Mouse (Mus musculus): ENCODE results near the gene Itfg2. TPM values are rescaled to one million over a fixed set of nuclear protein-coding genes. Genes with fewer than 3 reads are reported as not detected.

Gene Itfg2
- polyA plus RNA-seq (2016; fragmentation: Nextera tagmentation; extraction: Ambion mirVana) = 40.0 and 41.5 TPM in 2 replicates

DNA sequence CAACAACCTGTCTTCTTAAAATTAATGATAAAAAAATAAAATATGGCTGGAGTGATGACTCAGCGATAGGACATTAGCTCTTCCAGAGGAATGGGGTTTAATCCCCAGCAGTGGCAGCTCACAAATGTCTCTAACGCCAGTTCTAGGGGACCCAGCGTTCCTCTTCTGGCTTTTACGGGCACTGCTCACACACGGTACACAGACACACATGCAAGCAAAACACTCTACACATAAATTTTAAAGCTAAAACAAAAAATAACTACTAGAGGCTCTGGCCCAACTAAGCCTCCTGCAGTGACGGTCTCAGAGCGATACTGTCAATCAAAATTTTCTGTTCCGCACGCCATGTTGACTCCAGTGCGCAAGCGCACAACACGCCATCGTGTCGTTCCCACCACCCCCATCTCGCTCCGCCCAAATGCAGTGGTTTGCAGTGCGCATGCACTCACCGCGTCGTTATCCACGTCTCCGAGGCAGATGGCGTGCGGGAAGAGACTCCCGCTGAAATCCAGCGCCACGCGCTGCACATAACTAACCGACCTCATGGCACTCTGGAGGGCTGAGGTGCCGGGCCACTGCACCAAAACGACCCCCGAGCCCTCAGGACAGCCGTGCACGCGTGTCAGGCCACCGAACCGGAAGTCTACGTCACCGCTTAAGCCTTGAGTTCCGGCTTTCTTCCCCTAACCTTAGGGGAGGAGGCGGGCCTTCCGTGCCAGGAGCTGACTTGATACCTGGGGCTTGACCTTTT, at the start of gene Itfg2:
Itfg2 (minus strand) TSS at position 663 of the 751 bp plus-strand sequence.
- peak; percentile 94 for DNase-seq (ENCODE audit: extremely low spot score, low spot score)
- H3K36me3 ChIP-seq (replicated peaks) = peaks cover 46% of the 10 kb centered on the region
- H3K9me3 ChIP-seq = no peaks in the 10 kb centered on the region
- H3K4me1 ChIP-seq = peaks cover 10% of the 10 kb centered on the region
- peak within 1 kb of the TSS; percentile 99 for H3K27ac ChIP-seq
- H3K4me3 ChIP-seq = peak within 1 kb of the TSS; percentile 72
- under 1% methylated on average over 42 of the region's 42 CpGs for WGBS
- H3K27me3 ChIP-seq (ENCODE audit: poor library complexity, severe bottlenecking) = no peaks in the 10 kb centered on the region

DNA sequence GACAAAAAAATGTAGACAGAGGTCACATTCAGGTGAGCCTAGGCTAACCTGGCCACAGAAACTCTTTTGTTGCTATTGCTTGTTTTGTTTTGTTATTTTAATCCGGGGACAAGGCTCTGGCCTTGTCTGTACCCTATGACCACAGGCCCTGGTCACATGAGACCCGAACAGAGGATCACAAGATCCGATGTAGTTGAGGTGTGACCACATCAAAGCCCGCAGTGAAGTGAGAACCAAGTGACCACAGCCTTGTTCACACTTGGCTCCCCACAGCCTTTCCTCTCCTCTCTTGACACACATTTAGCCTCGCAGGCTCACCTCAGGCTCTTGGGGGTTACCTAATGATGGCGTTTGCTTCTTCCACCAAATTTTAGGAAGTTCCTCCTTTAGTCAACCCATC, 49.4 kb upstream of the Itfg2 start:
- WGBS = 87% methylated on average over 6 of the region's 6 CpGs
- no peaks in the 10 kb centered on the region for H3K36me3 ChIP-seq (replicated peaks)
- no peak for DNase-seq (ENCODE audit: extremely low spot score, low spot score)
- H3K27ac ChIP-seq = no peak overlapping the region
- H3K9me3 ChIP-seq = peaks cover 3% of the 10 kb centered on the region; the same call in 1 of the 2 replicates
- no peak overlapping the region for H3K4me3 ChIP-seq
- no peaks in the 10 kb centered on the region for H3K4me1 ChIP-seq
- H3K27me3 ChIP-seq (ENCODE audit: poor library complexity, severe bottlenecking) = no peaks in the 10 kb centered on the region

DNA sequence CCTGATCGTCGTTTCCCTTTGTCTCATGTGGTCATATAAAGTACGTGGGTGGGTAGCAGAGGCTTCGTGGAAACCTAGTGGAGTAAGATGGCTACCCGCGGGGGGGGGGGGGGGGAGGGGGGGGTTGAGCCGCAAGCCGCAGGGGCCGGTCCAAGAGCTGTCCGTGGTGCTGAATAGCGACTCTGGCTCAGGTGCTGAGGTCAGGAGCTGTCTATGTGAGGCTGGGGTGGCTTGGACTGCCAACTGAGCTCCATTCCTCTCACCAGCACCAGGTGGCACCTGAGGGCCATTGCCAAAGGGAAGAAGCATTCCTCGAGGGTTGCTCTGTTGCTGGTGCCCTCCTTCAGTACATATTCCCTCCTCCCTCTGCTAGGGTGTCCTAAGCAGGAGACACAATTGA, 44.7 kb upstream of the Itfg2 start:
- Histone ChIP-seq H3K4me1 (peaks cover 14% of the 10 kb centered on the region), H3K4me3 (no peak overlapping the region), H3K27me3 (ENCODE audit: poor library complexity, severe bottlenecking) (no peaks in the 10 kb centered on the region), H3K27ac (no peak overlapping the region), H3K36me3 (replicated peaks) (no peaks in the 10 kb centered on the region), H3K9me3 (no peaks in the 10 kb centered on the region)
- 8% methylated on average over 9 of the region's 12 CpGs for WGBS
- DNase-seq (ENCODE audit: extremely low spot score, low spot score) = peak; percentile 29

DNA sequence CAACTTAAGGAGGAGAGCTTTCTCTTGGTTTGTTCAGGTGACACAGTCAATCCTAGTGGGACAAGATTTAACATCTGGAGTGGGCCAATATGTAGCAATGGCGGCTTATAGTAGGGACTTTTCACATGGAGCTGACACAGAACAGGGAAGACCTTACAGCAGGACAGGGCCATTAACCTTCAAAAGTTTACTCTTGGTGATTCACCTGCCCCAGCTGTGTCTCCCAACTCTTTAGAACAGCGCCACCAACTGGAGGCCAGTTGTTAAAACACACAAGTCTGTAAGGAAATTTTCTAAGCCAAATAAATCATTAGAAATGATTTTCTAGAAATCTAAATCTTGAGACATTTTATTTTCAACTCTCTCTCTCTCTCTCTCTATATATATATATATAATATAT, 42.6 kb upstream of the Itfg2 start:
- Histone ChIP-seq H3K36me3 (replicated peaks) (no peaks in the 10 kb centered on the region), H3K27me3 (ENCODE audit: poor library complexity, severe bottlenecking) (no peaks in the 10 kb centered on the region), H3K4me3 (no peak overlapping the region), H3K27ac (no peak overlapping the region), H3K9me3 (0 out of 2 replicates have a peak, but pooled peaks cover 2% of the 10 kb centered on the region), H3K4me1 (peaks cover 14% of the 10 kb centered on the region)
- DNase-seq (ENCODE audit: extremely low spot score, low spot score) = no peak
- WGBS = 47% methylated on average over 2 of the region's 2 CpGs

DNA sequence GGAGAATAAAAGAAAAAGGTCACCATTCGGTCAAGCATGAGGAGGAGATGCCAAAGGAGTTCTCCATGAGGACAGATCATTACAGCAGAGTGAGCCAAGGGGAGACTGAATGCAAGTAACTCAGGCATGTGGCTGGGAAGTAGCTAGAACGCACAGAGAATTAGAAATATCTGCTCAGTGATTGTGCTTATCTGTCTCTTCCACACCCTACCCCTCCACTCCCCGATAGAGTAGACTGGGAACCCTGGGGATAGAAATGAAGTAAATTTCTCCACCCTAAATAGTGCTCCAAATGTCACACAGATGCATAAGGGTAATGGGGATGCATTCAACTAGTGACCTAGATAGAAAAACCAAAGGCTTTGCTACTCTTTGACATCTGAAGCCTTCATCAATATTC, 41.8 kb upstream of the Itfg2 start:
- Histone ChIP-seq H3K27me3 (ENCODE audit: poor library complexity, severe bottlenecking) (no peaks in the 10 kb centered on the region), H3K4me3 (no peak overlapping the region), H3K36me3 (replicated peaks) (no peaks in the 10 kb centered on the region), H3K27ac (no peak overlapping the region), H3K4me1 (peaks cover 14% of the 10 kb centered on the region), H3K9me3 (0 out of 2 replicates have a peak, but pooled peaks cover 2% of the 10 kb centered on the region)
- WGBS = 72% methylated on average over 3 of the region's 3 CpGs
- DNase-seq (ENCODE audit: extremely low spot score, low spot score) = no peak

DNA sequence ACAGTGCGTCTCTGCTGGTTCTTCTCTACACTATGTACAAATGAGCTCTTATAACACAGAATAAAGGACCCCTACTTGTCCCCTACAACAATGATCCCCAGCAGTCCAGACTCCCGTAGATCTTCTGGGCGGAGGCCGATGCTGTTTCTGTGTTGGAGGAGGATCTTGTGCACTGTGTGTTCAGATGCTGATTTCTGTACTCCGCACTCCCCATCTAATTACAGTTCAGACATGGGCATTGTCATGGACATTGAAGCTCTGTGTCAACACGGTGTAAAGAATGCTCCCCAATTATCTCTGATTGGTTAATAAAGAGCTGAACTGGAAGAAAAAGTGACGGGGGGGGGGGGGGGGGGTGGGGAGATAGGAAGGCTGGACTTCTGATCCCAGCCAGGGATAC, 41.3 kb upstream of the Itfg2 start:
- H3K4me3 ChIP-seq = no peak overlapping the region
- H3K27ac ChIP-seq = no peak overlapping the region
- 0 out of 2 replicates have a peak, but pooled peaks cover 2% of the 10 kb centered on the region for H3K9me3 ChIP-seq
- DNase-seq (ENCODE audit: extremely low spot score, low spot score) = no peak
- H3K27me3 ChIP-seq (ENCODE audit: poor library complexity, severe bottlenecking) = no peaks in the 10 kb centered on the region
- 44% methylated on average over 7 of the region's 7 CpGs for WGBS
- H3K36me3 ChIP-seq (replicated peaks) = no peaks in the 10 kb centered on the region
- peaks cover 14% of the 10 kb centered on the region for H3K4me1 ChIP-seq

DNA sequence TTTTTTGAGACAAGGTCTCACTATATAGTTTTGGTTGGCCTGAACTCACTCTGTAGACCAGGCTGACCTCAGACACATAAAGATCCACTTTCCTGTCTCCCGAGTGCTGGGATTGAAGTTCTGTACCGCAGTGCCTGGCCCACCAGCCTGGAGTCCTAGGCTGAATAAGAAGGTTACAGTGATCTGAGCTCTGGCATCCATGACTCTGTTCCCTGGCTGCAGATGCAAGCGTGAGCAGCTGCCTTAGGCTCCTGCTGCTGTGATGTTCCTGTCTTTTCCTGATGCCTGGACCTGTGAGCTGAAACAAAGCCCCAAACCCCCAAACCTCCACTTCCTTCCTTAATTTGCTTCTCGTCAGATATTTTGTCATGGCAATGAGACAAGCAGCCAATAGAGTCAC, 40.3 kb upstream of the Itfg2 start:
- Histone ChIP-seq H3K27me3 (ENCODE audit: poor library complexity, severe bottlenecking) (no peaks in the 10 kb centered on the region), H3K27ac (no peak overlapping the region), H3K36me3 (replicated peaks) (no peaks in the 10 kb centered on the region), H3K9me3 (0 out of 2 replicates have a peak, but pooled peaks cover 2% of the 10 kb centered on the region), H3K4me3 (no peak overlapping the region), H3K4me1 (peaks cover 14% of the 10 kb centered on the region)
- DNase-seq (ENCODE audit: extremely low spot score, low spot score) = no peak
- 82% methylated on average over 4 of the region's 4 CpGs for WGBS

DNA sequence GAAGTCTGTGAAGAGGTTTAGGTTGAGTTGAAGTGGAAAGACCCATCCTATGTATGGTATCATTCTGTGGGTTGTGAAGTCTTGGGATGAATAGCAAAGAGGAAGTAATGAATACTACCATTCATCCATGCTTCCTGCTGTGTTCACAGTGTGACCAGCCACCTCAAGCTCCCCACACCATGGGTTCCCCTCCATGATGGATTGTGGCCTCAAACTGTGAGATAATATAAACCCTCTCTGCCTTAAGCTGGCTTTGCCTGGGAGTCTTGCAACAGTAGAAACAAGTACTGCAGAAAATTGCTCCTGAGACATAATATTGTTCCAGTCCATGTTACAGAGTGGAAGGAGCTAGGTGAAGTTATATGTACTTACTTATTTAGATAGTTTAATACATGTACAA, 36.9 kb upstream of the Itfg2 start:
- H3K27me3 ChIP-seq (ENCODE audit: poor library complexity, severe bottlenecking) = no peaks in the 10 kb centered on the region
- H3K4me3 ChIP-seq = no peak overlapping the region
- H3K9me3 ChIP-seq = 0 out of 2 replicates have a peak, but pooled peaks cover 2% of the 10 kb centered on the region
- no peak for DNase-seq (ENCODE audit: extremely low spot score, low spot score)
- no peak overlapping the region for H3K27ac ChIP-seq
- peaks cover 14% of the 10 kb centered on the region for H3K4me1 ChIP-seq
- no peaks in the 10 kb centered on the region for H3K36me3 ChIP-seq (replicated peaks)

DNA sequence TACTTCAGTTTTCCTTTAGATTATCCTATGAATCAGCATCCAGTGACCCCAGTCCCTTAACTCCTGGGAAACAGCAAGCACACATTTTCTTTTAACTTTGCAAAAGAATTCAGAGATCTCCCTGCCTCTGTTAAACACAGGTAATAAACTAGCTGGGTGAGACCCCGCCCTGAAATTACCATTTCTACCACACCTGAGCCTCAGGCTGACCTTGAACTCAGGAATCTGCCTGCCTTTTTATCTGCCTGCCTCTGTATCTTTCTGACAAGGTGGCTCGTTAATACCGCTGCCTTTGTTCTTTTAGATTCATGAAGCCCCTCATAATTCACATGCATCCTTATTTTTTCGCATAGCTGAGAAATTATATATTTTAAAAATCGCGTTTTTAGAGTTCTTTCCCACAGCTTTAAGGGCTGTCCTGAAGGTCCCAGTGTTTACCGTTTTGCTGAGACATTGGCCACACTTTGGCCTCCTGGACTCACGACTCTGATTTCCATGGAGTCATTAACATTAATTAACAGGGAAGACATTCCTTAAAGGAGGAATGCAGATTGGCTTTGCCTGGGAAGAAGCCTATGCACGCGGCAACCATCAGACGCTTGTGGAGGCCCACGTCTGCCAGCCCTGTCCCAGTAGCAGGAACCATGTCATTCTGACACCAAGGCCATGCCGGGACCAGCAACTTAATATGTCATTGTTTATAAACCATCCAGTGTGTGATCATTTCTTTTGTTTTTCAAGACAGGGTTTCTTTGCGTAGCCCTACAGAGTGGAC, 36.2 kb upstream of the Itfg2 start:
- Histone ChIP-seq H3K27me3 (ENCODE audit: poor library complexity, severe bottlenecking) (no peaks in the 10 kb centered on the region), H3K4me3 (no peak overlapping the region), H3K9me3 (0 out of 2 replicates have a peak, but pooled peaks cover 2% of the 10 kb centered on the region), H3K27ac (no peak overlapping the region), H3K4me1 (peaks cover 7% of the 10 kb centered on the region), H3K36me3 (replicated peaks) (no peaks in the 10 kb centered on the region)
- WGBS = 85% methylated on average over 14 of the region's 14 CpGs
- DNase-seq (ENCODE audit: extremely low spot score, low spot score) = no peak

DNA sequence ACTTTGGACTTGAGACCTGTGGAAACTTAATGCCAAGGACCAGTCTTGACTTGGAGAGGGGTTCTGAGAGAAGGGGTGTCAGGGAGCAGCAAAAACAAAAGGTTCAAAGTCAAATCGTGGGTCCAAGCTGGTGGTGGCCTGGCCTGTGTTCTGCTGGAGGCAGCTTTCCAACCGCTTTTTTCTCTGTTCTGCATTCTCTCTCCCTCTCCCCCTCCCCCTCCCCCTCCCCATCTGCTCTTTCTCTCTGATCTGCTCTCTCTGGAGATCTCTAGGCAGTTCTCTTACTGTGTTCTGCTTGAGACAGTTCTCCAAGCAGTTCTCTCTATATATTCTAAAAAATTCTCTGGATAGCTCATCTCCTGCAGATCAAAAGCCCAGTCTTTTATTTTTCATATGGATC, 35.6 kb upstream of the Itfg2 start:
- Histone ChIP-seq H3K27ac (no peak overlapping the region), H3K4me3 (no peak overlapping the region), H3K36me3 (replicated peaks) (no peaks in the 10 kb centered on the region), H3K9me3 (0 out of 2 replicates have a peak, but pooled peaks cover 2% of the 10 kb centered on the region), H3K27me3 (ENCODE audit: poor library complexity, severe bottlenecking) (no peaks in the 10 kb centered on the region), H3K4me1 (peaks cover under 1% of the 10 kb centered on the region; the same call in 1 of the 2 replicates)
- WGBS = 67% methylated on average over 2 of the region's 2 CpGs
- no peak for DNase-seq (ENCODE audit: extremely low spot score, low spot score)

DNA sequence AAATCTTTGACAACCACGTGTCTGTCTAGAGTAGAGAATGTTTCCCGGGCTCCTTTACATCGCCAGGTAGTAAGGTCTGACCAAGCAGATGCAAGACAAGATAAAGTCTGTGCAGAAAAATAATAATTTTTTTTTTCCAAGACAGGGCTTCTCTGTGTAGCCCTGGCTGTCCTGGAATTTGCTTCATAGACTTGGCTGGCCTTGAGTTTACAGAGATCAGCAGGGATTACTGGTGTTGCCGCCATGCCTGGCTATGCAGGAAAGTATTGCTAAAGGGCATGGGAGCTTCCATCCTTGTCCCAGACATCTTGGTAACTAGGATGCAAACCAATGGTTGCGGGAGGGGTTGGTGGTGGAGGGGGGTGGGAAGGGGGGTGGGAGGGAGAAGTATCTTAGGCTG, 32.5 kb upstream of the Itfg2 start:
- H3K9me3 ChIP-seq = no peaks in the 10 kb centered on the region
- WGBS = 86% methylated on average over 5 of the region's 5 CpGs
- H3K27ac ChIP-seq = no peak overlapping the region
- no peak overlapping the region for H3K4me3 ChIP-seq
- no peaks in the 10 kb centered on the region for H3K4me1 ChIP-seq
- H3K27me3 ChIP-seq (ENCODE audit: poor library complexity, severe bottlenecking) = no peaks in the 10 kb centered on the region
- no peak for DNase-seq (ENCODE audit: extremely low spot score, low spot score)
- H3K36me3 ChIP-seq (replicated peaks) = no peaks in the 10 kb centered on the region

DNA sequence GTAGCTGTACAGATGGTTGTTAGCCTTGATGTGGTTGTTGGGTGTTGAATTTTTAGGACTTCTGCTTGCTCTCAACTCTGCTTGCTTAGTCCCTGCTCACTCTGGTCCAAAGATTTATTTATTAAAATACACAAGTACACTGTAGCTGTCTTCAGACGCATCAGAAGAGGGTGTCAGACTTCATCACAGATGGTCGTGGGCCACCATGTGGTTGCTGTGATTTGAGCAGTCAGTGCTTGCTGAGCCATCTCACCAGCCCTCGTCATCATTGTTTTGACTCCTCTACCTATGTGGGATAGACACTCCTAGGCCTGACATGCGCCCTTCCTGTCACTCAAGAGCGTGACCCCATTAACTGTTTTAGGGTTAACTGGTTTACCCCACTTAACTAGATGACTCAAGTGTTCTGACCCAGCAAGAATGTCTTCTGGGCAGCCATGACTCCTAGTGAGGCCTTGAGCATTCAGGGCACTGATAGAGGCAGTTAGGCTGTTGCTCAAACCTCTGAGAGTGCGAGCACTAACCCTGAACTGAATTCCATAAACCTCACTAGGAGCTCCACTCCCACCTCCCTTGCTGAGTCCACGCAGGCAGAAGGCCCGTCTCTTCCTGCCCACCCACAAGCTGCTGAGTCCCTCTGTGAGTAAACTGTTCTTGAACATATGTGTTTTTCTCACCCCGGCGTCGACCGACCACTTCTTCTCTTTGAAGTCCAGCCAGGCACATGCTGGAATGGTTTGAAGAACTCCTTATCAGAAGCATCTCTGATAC, 31.3 kb upstream of the Itfg2 start:
- 88% methylated on average over 12 of the region's 12 CpGs for WGBS
- Histone ChIP-seq H3K9me3 (no peaks in the 10 kb centered on the region), H3K4me3 (no peak overlapping the region), H3K4me1 (no peaks in the 10 kb centered on the region), H3K27me3 (ENCODE audit: poor library complexity, severe bottlenecking) (no peaks in the 10 kb centered on the region), H3K36me3 (replicated peaks) (no peaks in the 10 kb centered on the region), H3K27ac (no peak overlapping the region)
- no peak for DNase-seq (ENCODE audit: extremely low spot score, low spot score)

All from forebrain, embryonic 10.5 days (tissue).